Mouse (Mus musculus) adrenal gland, postnatal 36 days (tissue): ENCODE measurements at regions not wholly inside any gene's neighbourhood (a gene's known extent, or its start where the extent isn't known, plus 50 kb on each side); places are given as distances from the start of the nearest gene placed in this dataset.

Experiments used
- DNase-seq, 2 experiments: peaks; one replicate each; pipeline ENCODE4 v3.0.0; 2021; ENCODE audit warnings: mixed read lengths in 1 of 2

DNA sequence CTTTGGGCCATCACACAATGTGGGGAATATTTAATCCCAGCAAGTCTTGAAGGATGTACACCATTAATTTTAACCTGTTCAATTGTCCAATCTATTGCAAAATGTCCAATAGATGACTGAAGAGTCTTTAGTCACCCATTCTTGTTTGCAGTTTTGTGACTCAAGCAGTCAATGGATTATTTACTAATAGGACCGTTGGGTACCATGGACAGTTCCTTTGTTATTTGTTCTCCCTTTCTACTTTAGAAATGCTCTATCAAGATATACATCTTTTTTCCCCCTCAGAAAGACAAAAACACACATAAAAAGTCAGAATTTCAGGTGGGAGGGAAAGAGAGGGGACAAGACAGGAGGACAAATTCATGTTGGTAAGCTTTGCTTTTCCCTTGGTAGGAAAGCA is 598.3 kb downstream of the Gm9195 start:
- no peak for DNase-seq

DNA sequence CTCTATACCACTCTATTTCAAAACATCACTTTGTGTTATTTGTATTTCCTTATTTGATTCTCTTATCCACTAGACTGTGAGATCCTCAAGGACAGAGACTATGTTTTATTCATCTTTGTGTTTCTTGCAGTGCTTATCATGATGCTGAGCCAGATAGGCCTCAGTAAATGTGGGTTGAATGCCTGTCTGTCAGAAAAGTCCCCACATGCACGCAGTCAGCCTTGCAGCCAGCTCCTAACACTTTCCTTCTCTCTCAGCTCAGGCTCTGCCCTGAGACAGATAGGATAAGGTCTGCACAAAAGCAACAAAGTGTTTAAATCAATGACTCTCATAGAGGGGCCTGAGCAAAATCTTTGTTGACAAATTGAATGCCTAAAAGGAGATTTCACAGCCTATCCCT is 600.0 kb downstream of the Gm9195 start:
- DNase-seq, result no peak

DNA sequence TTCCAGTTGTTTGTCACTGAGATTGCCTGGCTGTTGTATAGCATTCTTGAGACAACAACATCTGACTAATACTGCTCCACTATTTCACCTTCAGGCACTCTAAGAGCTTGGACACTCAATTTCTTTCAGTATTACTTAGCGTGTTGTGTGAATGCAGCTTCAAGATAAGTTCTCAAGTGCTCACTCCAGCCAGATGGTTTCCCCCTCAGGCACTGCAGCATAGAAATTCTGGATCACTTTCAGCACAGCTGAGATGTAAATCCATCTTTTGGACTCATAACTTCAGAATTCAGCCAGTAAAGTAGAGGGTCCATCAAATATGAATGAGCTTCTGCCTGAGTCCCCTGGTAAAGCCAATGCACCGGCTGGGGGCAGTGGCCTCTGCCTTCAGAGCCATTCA is 608.8 kb downstream of the Gm9195 start:
- no peak for DNase-seq

DNA sequence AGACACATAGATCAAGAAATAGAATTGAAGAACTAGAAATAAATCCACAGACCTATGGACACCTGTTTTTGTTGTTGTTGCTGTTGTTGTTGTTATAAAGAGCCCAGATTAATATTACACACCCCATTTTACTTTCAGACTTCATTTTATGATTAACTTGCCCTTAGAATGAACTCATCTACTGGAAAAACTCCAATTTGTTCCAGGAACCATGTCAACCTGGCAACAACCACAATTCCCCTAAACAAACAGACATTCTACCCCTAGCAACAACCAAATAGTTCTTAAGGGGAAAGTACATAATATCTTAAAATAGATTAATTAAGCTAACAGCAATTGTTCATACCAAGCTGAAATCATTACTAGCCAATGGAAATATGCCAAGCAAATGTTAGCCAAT is 646.1 kb downstream of the Gm9195 start:
- DNase-seq, result no peak

DNA sequence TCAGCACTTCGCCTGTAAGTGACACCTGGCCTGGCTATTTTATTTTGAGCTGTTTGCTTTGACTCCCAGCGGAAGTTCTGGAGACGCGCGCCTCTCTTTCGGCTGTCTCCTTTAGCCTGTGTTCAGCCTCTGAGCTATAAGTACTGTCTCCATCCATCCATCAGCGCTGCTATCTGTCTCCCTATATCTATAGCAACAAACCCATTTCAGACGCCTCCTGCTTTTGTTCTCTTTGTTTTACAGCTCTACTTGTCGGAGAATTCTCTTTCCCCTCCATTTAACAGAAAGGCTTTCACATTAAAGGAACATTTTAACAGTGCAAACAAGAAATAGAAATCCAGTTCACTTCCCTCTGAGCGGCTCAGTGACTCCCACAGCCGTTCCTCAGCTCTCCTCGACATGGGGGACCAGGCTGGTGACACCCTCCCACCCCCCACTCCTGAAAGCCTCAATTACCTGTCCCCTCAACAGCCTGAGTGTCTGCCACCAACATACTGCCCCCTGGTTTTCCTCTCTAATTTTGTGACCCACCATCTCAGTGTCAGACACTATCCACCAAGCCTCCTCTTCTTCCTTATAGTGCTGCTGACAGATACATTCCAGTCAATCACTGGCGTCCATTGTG is 682.7 kb downstream of the Gm9195 start:
- no peak for DNase-seq

DNA sequence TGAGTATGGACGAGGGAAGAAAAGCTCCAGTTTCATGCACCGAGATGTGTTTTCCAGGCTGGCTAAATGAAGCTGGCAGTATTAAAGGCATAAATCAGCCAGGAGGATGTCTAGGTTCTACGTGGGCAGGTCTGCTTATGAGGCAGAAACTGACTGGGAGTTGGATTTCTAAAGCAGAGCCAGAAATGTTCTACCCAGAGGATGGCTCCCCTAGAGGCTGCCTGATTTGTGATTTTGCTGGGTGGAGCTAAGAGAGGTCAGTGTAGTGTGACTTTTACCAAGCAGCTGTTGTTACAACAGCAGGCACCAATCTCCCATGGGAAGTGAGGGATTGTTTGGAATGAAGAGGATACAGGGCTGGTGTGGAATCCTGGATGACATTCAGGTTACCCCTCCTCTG is 686.0 kb downstream of the Gm9195 start:
- DNase-seq, result no peak

DNA sequence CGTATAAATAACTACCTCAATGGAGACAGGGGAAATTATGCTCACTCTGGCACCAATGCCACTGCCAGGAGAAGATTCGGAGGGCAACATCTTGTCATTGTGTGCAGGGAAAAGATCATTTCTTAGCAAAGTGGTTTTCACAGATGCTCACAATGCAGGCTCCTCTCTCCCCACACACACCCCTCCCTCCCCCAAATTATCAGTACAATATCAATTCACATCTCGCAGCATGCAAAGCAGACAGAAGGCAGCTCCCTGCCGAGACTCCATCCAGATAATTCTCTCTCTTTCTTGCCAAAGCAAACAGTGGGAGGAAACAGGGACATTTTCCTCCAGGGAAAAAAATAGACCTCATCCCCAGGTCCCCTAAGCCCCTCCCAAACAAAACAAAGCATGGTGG is 691.8 kb downstream of the Gm9195 start:
- DNase-seq, result no peak

DNA sequence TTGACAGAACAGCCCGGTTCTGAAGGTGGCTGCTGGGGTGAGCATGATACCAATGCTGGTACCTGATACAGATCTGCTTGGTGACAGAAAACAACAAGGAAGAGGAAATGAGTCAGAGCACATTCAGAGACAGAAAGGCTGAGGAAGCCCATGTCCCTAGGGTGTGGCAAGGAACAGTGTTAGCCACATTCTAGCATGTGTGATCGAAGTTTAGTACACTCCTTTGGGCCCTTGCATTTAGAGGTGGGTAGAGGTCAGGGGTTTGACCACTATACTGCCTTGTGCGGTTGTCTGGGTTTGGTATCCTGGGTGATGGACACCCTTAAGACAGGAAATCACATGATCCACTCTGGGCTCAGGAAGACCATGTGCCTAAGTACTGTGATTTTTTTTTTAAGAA is 695.9 kb downstream of the Gm9195 start:
- DNase-seq, result no peak

DNA sequence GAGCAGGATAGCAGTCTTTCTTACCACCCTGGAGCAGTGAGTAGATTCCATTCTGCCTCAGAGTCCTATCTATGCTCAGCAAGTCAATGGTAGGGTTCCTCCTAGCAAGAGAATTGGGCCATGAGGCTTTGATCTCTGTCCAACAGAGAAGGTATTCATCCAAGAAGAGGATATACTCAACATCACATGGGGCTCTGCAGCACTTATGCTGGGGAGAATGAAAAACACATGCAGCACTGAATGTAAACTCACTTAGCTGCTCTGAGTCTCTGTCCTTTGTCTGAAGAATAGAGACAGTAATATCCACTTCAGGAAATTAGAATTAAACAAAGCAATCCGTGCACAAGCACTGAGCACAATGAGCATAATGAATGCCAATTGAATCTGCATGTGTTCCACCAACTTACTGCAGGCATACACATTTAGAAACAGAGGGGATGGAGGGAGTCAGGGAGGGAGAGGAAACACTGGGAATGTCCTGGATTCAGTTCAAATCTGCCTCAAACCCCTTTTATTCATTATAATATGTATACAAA is 714.6 kb downstream of the Gm9195 start:
- DNase-seq, result no peak

DNA sequence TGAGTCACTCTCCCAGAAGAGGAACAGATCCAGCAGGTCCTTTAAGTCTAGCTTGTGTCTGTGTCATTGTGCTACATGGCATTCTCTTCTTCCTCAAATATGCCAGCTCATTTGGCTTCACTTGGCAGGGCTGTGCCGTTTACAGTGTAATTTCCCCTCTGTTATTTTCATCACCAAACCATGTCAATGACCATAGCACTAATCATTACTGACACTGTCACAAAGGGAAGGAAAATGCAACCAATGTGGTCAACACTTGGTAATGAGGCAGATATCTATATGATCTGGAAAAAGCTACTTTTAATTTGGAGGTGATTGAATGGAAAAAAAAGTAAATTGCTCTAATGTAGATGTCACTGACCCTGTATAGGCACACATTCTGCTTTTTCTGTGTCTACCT is 724.8 kb downstream of the Gm9195 start:
- no peak for DNase-seq

DNA sequence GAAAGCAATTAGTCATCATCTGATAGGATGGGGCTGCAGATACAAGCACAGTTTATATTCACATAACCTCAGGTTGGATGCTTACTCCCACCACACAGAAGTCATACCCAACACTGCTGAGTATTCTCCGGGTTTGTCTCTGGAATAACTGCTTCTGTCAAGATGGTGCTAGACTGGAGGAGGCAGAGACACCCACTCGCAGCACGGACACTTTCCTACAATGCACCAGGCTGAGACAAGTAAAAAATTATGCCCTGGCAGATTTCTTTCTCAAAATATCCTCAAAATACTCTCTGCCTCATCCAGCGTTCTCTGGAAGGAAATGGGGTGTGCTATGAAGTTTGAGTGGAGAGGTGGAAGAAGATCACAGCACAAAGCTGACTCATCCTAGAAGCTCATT is 763.1 kb downstream of the Gm9195 start:
- DNase-seq, result no peak

DNA sequence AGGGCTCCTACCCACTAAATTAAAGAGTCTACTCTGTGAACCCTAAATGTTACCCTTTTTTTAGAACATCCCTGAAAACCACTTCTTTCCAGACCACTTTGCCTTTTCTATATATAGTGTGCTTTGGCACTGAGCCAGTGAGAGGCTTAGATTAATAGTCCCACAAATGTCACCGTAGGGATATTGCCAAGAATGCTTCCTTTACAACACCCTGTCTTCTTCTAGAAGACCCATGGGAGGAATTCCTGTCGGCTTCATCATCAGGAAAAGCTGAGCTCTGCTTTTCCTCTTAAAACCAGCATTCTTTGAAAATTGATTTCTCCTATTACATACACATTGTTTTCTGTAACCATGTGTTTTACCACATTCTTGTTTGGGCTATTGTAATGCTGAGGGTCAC is 768.1 kb downstream of the Gm9195 start:
- DNase-seq, result no peak

DNA sequence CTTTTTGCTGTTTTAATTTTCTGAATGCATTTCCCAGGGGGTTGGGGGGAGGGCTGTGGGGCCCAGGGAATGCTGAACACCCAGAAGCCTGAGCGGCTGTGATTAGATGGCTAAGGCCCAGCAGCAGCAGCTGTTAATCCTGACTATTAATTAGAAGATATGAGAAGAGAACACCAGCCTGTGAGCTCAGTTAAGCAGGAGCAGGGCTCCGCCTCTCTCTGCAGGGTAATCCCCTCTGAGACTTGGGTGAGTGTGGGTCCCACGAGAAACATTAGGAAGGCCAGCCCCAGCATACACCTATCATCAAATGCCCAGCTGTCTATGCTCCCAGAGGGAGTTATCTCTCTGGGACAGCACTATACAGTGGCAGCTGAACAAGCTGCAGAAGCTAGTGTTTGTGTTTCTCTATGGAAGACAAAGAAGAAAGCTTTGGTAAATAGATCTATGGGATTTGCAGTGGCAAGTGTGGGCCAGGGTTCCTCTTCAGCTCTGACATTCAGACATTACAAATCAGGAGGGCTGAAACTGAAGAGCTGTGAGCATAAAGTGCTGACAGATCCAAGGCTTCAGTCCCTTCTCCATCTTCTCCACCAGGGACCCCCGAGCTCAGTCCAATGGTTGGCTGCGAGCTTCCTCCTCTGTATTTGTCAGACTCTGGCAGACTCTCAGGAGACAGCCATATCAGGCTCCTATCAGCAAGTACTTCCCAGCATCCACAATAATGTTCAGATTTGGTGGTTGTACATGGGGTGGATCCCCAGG is 781.9 kb downstream of the Gm9195 start:
- DNase-seq, result no peak

DNA sequence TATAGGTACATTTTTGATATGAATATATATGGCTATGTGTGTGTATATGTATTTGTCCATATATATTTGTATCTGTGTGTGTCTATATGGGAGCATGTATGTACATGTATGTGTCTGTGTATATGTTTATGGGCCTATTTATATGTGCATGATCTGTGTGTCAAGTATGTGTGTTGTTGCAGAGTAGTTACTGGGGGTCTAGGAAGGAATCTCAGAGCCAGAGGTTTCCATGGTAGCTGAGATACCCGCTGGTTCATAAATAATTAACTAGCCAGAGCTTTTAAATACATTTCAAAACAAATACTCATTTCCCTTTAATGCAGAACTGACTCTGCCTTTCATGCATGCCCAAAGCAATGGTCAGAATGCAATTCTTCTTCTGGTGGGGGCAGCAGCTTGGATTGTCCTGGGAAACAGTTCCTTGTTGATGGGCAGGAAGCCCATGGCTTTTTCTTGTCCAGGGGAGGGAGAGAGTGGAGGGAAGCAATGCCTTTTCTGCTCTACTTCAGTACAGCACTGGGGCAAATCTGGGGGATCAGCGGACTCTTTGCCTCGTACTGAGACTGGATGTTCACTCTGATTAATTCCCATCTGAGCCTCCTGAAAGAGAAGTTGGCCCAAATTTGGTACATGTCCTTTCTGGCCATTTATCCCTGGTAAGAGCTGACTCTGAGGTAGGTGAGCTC is 798.7 kb downstream of the Gm9195 start:
- no peak for DNase-seq

DNA sequence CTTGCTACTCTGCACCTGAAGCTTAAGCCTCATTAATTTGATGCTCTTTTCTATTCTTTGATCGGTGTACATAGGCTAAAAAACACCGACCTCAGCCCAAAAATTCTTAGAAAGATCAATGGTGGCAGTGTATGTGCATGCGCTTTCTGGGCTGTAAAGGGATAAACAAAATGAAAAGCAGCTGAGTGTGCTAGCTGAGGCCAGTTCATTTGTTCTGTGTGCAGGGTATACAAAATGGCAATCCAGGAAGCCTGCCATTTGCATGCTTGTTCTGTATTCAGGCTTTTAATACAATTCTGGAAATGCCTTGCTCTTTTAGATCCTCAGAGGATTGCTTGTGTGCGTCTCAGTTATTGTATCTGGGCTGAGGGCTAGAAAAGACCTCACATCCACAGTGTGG is 817.1 kb downstream of the Gm9195 start:
- DNase-seq, result no peak

DNA sequence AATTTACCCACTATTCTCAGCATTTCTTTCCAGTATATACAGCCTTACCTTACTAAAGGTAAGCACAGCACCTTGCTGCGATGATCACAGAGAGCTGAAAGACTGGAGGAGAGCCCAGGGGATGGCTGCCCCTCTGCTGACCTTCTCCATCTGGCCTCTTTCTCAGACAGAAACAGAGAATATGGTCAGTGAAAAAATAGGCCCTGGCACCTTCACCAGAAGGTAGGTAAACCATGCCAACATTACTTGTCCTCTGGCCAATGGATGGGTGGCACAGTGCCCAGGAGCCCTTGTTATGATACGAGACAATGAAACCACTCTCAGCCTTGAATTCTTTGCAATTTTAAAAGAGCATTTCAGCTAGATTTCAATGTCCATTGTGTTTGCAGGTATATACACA is 817.8 kb downstream of the Gm9195 start:
- no peak for DNase-seq

DNA sequence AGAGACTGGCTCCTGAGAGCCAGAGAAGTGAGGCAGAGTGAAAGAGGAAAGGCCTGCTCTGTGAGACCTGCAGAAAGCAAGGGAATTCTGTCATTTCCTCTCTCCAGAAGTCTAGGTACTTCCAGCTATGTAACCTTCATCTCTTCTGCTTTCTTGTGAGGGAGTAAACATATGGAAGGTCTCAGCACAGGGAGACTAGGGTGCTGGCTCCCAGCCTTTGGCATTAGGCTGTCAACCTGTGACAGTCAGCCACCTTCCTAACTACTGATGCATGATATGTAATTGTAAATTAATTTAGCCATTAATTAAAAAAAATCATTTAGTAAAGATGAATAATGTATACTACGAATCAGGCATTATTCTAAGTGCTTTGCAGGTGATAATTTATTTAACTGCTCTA is 819.2 kb downstream of the Gm9195 start:
- no peak for DNase-seq

DNA sequence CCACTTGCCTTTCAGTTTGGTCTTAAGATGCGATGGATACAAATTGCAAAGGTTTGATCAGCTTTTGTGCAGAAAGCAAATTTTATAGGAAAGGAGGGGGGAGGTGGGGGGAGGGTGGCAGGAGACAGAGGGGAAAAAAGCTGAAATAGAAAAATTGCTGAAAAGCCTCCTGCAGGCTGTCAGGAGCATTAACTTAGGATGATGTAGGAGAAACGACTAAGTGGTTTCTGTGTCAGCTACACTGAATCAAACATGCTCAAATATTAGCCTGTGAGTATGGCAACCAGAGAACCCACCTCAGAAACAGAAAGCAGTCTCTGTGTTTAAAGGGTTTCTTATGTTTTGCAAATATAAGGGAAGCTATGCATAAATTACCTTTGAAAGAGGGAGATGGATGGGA is 819.6 kb downstream of the Gm9195 start:
- DNase-seq, result no peak

DNA sequence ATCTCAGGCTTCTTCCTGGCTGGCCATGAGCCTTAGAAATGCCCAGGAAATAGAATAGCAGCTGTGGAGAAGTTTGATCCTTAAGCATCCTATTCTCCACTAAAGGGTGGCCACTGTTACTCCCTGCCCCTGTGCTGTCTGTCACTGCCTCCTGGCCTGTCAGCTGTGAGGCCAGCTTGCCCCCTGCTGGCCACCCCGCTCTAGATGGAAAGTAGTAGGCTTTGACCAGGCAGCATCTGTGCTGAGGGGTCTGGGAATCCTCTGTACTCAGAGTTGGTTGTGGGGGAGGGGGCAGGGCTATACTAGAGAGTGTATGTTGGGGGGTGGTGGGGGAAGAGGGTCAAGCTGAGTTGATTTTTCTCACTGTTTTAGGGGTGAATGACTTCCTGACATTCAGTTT is 821.2 kb downstream of the Gm9195 start:
- DNase-seq, result peak; percentile 70 to 79

DNA sequence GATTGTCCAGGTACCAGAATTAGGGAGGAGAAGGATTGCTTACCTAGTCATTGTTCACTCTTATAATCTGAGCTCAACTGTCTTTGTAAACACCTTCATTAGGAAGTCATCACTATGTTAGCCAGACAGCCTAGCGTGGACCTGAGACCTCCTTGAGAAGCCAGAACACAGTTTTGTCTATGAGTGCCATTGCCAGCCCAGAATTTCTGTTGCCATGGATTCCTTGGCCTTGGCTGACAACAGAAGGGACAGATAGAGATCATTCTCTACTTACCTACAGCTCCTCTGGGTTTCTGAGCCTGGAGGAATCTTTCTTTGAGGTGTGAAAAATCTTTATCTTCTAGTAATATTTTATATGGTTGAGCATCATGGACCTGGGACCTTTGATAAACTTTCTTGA is 825.0 kb downstream of the Gm9195 start:
- DNase-seq, result no peak

DNA sequence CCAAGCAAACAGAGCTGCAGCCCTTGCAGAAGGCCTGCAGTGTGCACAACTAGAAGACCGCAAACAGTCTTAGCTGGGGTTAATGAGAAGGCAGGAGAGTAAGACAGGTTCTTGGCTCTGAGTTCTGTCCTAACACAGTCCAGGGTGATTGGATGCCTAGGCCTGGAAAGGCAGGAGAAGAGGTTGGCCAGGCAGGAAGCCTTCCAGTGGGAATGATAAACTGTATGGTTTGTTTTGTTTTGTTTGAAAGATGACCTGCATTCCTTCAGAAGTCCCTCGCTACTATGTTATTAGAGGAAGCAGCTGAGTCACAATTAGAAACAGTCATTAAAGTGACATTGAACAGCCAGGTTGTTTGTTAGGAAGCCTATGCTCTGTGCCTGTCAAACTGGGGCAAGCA is 831.5 kb downstream of the Gm9195 start:
- DNase-seq, result no peak

DNA sequence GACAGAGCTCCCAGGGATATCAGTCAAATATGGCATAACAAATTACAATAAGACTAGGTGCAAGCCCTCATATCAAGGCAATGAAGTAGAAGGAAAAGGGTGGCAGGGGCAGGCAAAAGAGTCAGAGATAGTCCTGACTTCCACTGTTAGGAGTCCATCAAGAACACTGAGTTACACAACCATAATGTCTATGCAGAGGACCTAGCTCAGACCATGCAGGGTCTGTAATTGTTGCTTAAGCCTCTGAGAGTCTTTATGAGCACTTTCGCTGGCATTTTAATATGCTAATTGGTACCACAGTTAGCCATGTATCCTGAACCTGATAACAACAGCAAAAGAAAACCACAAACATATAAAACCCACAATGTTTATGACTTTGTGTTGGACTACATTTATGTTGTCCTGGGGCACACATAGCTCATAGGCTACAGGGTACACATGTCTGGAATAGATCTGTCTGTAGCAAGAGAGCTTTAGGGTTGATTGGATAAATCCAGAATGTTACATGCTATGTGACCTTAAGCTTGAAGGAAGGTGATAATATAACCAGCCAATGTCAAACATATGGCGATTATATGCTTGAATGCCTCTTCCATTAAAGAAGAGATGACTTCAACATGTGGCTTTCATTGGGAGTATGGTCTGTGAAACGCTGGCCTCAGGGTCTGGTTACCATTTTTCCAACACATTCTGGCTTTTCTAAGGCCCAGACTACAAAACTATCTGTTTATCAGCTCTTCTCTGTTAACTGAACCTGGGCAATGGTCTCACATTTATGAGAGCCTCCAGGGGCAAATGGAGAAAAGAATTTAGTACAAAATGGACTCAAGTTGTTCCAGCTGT is 836.6 kb downstream of the Gm9195 start:
- DNase-seq, result no peak

DNA sequence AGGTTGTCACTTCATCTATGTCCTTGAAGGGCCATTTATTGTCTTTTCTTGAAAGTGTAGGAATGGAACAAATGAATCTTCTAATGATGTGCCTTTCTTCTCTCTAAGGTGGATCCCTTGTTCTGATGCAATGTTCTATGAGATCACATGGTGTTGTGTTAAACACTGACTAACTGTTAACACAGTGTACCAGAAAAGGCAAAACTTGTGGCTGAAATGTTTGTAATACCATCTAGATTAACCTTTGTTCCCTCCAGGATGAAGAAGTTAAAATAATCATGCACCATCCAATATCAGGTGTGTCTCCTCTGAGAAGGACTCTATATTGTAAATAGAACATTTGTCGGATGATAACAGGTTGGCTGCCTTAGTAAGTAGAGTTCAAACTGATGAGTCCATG is 849.1 kb downstream of the Gm9195 start:
- DNase-seq, result no peak
